ENCODE assay signal across 12 mouse cellular contexts in genomic region chr12:51346121-51346520, GRCm38 (mm10). TPM values are rescaled to one million over a fixed set of nuclear protein-coding genes. Genes with fewer than 3 reads are reported as not detected.
DNase-seq lines count a peak whose midpoint lies in the region; ATAC-seq and TF ChIP-seq lines count a peak whose summit lies in the region.
"Had no signal": no experiment of that assay in that cellular context is flagged by ENCODE, and none has a peak within 500 bp of the region (broad histone marks: within the 10 kb centered on the region; RNA-seq: fewer than 3 reads in every experiment).

No protein-coding gene starts in this region.

- no peak overlapping the region for H3K4me2 ChIP-seq in forebrain, postnatal 0 days (ENCODE audit: low read depth)
- H3K4me2 ChIP-seq: liver, embryonic 12.5 days had no signal

- no peak overlapping the region for H3K27ac ChIP-seq in forebrain, postnatal 0 days (ENCODE audit: low read depth, low read length)
- H3K27ac ChIP-seq: liver, embryonic 12.5 days had no signal

- H3K9me3 ChIP-seq in forebrain, postnatal 0 days (ENCODE audit: low read length): no peaks in the 10 kb centered on the region
- H3K9me3 ChIP-seq: heart, embryonic 15.5 days; liver, embryonic 12.5 days had no signal

- TF ChIP-seq POLR2A in lung, adult 2 months (IDR thresholded peaks at IDR 0.05; ENCODE audit: borderline replicate concordance, extremely low read depth, low read depth, low read length): no peak

- no peaks in the 10 kb centered on the region for H3K36me3 ChIP-seq in forebrain, postnatal 0 days (ENCODE audit: insufficient read depth)
- H3K36me3 ChIP-seq: heart, embryonic 15.5 days had no signal

- no peak overlapping the region for H3K4me3 ChIP-seq in lung, adult 2 months (replicated peaks; ENCODE audit: extremely low read depth, low read depth, low read length)
- H3K4me3 ChIP-seq in forebrain, postnatal 0 days (ENCODE audit: low read depth, low read length): no peak overlapping the region
- H3K4me3 ChIP-seq: heart, embryonic 15.5 days; liver, embryonic 12.5 days had no signal

- no peak overlapping the region for H3K9ac ChIP-seq in forebrain, postnatal 0 days
- H3K9ac ChIP-seq: heart, embryonic 15.5 days; liver, embryonic 12.5 days had no signal

- H3K27me3 ChIP-seq in forebrain, postnatal 0 days (ENCODE audit: insufficient read depth, low read length): no peaks in the 10 kb centered on the region
- H3K27me3 ChIP-seq: heart, embryonic 15.5 days had no signal

- 52% methylated on average over 4 of the region's 4 CpGs for WGBS in lung, adult 2 months
- 33% methylated on average over 4 of the region's 4 CpGs for WGBS in forebrain, postnatal 0 days

- ATAC-seq in forebrain, postnatal 0 days: no peak
- ATAC-seq: activated CD4-positive, CD25-positive, alpha-beta regulatory T cell, adult 4 months; liver, embryonic 12.5 days had no signal

- no peak for TF ChIP-seq CTCF in lung, adult 2 months (IDR thresholded peaks at IDR 0.05; ENCODE audit: insufficient read depth, low read length)
- no peak for TF ChIP-seq CTCF in forebrain, postnatal 0 days (IDR thresholded peaks at IDR 0.05; ENCODE audit: low read depth)

- intact Hi-C loops in gastrocnemius, postnatal 36 days (cut with DNase I): no loop called here

- peak; percentile 6 to 17 for DNase-seq in cerebellum, adult 18-20 months
- no peak for DNase-seq in cerebellum, adult 8-10 months
- peak; percentile 21 for DNase-seq in urinary bladder, postnatal 25 days (ENCODE audit: low spot score)
- DNase-seq in urinary bladder, postnatal 4 days (ENCODE audit: low spot score in 2 of 2): no peak
- peak; percentile 17 for DNase-seq in lung, adult 2 months
- DNase-seq in heart, adult 18-20 months: no peak
- DNase-seq in gastrocnemius, postnatal 36 days: no peak
- DNase-seq in forebrain, postnatal 0 days: no peak
- DNase-seq: right cerebral cortex, postnatal 25 days had no signal

- H3K4me1 ChIP-seq in lung, adult 2 months (ENCODE audit: control insufficient read depth, insufficient read depth, low read length): peaks cover 2% of the 10 kb centered on the region
- H3K4me1 ChIP-seq in forebrain, postnatal 0 days (ENCODE audit: insufficient read depth): peaks cover 14% of the 10 kb centered on the region; the same call in 1 of the 2 replicates

RNA-seq across cellular contexts. Expression of gene G2e3, which starts 1.7 kb away (rescaled TPM):
- polyA plus RNA-seq in lung, adult 2 months (2012; rRNA removed): 1.2 and 1.5 TPM in 2 replicates
- 1 to 10 TPM; 2.2 to 2.8 TPM for total RNA-seq in heart, adult 18-20 months (2021)
- 1 to 10 TPM; 1.8 to 1.9 TPM for total RNA-seq in gastrocnemius, postnatal 36 days (2021)
- total RNA-seq in forebrain, postnatal 0 days (2014; rRNA removed): 28.2 and 39.7 TPM in 2 replicates
- 9.3 and 11.7 TPM in 2 replicates for polyA plus RNA-seq in forebrain, postnatal 0 days (2015; fragmentation: Nextera tagmentation; extraction: Ambion mirVana)

RNA-seq across cellular contexts. Expression of gene Scfd1, which starts 31.2 kb away (rescaled TPM):
- polyA plus RNA-seq in lung, adult 2 months (2012; rRNA removed): 4.9 and 8.4 TPM in 2 replicates
- 10 to 100 TPM; 21.1 to 23.9 TPM for total RNA-seq in heart, adult 18-20 months (2021)
- total RNA-seq in gastrocnemius, postnatal 36 days (2021): 10 to 100 TPM; 14.4 to 17.8 TPM
- 54.4 and 59.6 TPM in 2 replicates for total RNA-seq in forebrain, postnatal 0 days (2014; rRNA removed)
- 62.4 and 67.5 TPM in 2 replicates for polyA plus RNA-seq in forebrain, postnatal 0 days (2015; fragmentation: Nextera tagmentation; extraction: Ambion mirVana)

Comparison
In these comparisons a context has a peak if more than half of its experiments do, and no peak if none do; other contexts are left out.
1. DNase-seq: peak in cerebellum, adult 18-20 months (2 of 2), urinary bladder, postnatal 25 days (single experiment) and lung, adult 2 months (single experiment); none in cerebellum, adult 8-10 months (single experiment), urinary bladder, postnatal 4 days (0 of 2), heart, adult 18-20 months (0 of 2), gastrocnemius, postnatal 36 days (0 of 2) and forebrain, postnatal 0 days (single experiment).